9 mouse cellular contexts compared by ENCODE assay signal in genomic region chr4:116821694-116822016, GRCm38 (mm10). TPM values are rescaled to one million over a fixed set of nuclear protein-coding genes. Genes with fewer than 3 reads are reported as not detected.
DNase-seq lines count a peak whose midpoint lies in the region; ATAC-seq and TF ChIP-seq lines count a peak whose summit lies in the region.
"Had no signal": no experiment of that assay in that cellular context is flagged by ENCODE, and none has a peak within 500 bp of the region (broad histone marks: within the 10 kb centered on the region; RNA-seq: fewer than 3 reads in every experiment).

TSS of gene Hpdl (minus strand) at chr4:116821707.

- peaks cover 7% of the 10 kb centered on the region; the same call in 1 of the 2 replicates for H3K4me1 ChIP-seq in lung, embryonic 14.5 days (ENCODE audit: insufficient read depth)
- H3K4me1 ChIP-seq in embryonic facial prominence, embryonic 13.5 days = peaks cover 28% of the 10 kb centered on the region
- H3K4me1 ChIP-seq in intestine, embryonic 15.5 days (replicated peaks) = peaks cover 11% of the 10 kb centered on the region
- peaks cover 29% of the 10 kb centered on the region for H3K4me1 ChIP-seq in neural tube, embryonic 13.5 days (replicated peaks)

- peak within 1 kb of the TSS; percentile 51 for H3K4me3 ChIP-seq in lung, embryonic 14.5 days (ENCODE audit: low read depth, low read length)
- H3K4me3 ChIP-seq in embryonic facial prominence, embryonic 13.5 days = peak within 1 kb of the TSS; percentile 60
- H3K4me3 ChIP-seq in intestine, embryonic 15.5 days (replicated peaks) = peak within 1 kb of the TSS; percentile 51
- peak within 1 kb of the TSS; percentile 43 for H3K4me3 ChIP-seq in neural tube, embryonic 13.5 days

- TF ChIP-seq CTCF in lung, embryonic 14.5 days (IDR thresholded peaks at IDR 0.05; ENCODE audit: low read depth) = no peak

- H3K27me3 ChIP-seq in lung, embryonic 14.5 days (ENCODE audit: insufficient read depth, low read length) = peaks cover 12% of the 10 kb centered on the region
- peaks cover 19% of the 10 kb centered on the region for H3K27me3 ChIP-seq in embryonic facial prominence, embryonic 13.5 days
- H3K27me3 ChIP-seq in intestine, embryonic 15.5 days (replicated peaks) = 0 out of 2 replicates have a peak, but pooled peaks cover 7% of the 10 kb centered on the region
- H3K27me3 ChIP-seq in neural tube, embryonic 13.5 days = peaks cover 26% of the 10 kb centered on the region

- no peaks in the 10 kb centered on the region for H3K9me3 ChIP-seq in lung, embryonic 14.5 days (ENCODE audit: low read depth, low read length)
- no peaks in the 10 kb centered on the region for H3K9me3 ChIP-seq in embryonic facial prominence, embryonic 13.5 days
- no peaks in the 10 kb centered on the region for H3K9me3 ChIP-seq in intestine, embryonic 15.5 days
- H3K9me3 ChIP-seq in neural tube, embryonic 13.5 days = no peaks in the 10 kb centered on the region

- no peak within 1 kb of the TSS for H3K27ac ChIP-seq in lung, embryonic 14.5 days (ENCODE audit: low read depth)
- no peak within 1 kb of the TSS for H3K27ac ChIP-seq in embryonic facial prominence, embryonic 13.5 days
- peak within 1 kb of the TSS; percentile 32; the same call in 1 of the 2 replicates for H3K27ac ChIP-seq in intestine, embryonic 15.5 days
- H3K27ac ChIP-seq in neural tube, embryonic 13.5 days (replicated peaks) = no peak within 1 kb of the TSS

- peak within 1 kb of the TSS; percentile 99 for H3K4me2 ChIP-seq in lung, embryonic 14.5 days
- H3K4me2 ChIP-seq in embryonic facial prominence, embryonic 13.5 days = peak within 1 kb of the TSS; percentile 95
- H3K4me2 ChIP-seq in intestine, embryonic 15.5 days (replicated peaks) = peak within 1 kb of the TSS; percentile 97
- H3K4me2 ChIP-seq in neural tube, embryonic 13.5 days = peak within 1 kb of the TSS; percentile 90

- WGBS in lung, embryonic 14.5 days = 10% methylated on average over 9 of the region's 9 CpGs
- WGBS in embryonic facial prominence, embryonic 13.5 days = 10% methylated on average over 9 of the region's 9 CpGs
- 10% methylated on average over 9 of the region's 9 CpGs for WGBS in intestine, embryonic 15.5 days
- WGBS in neural tube, embryonic 13.5 days = 11% methylated on average over 9 of the region's 9 CpGs

- peaks cover 9% of the 10 kb centered on the region for H3K36me3 ChIP-seq in lung, embryonic 14.5 days (ENCODE audit: insufficient read depth)
- peaks cover 13% of the 10 kb centered on the region for H3K36me3 ChIP-seq in embryonic facial prominence, embryonic 13.5 days
- no peaks in the 10 kb centered on the region for H3K36me3 ChIP-seq in intestine, embryonic 15.5 days
- H3K36me3 ChIP-seq in neural tube, embryonic 13.5 days = no peaks in the 10 kb centered on the region; the same call in 1 of the 2 replicates

- DNase-seq in lung, embryonic 14.5 days = no peak
- DNase-seq in lung, postnatal 10 days = no peak
- DNase-seq in adrenal gland, postnatal 14 days = no peak
- DNase-seq in urinary bladder, postnatal 4 days (ENCODE audit: low spot score in 2 of 2) = no peak

- no peak; the same call in 1 of the 2 replicates for ATAC-seq in lung, embryonic 14.5 days (ENCODE audit: insufficient read depth)
- ATAC-seq in embryonic facial prominence, embryonic 13.5 days (ENCODE audit: insufficient number of reproducible peaks, insufficient read depth, low FRiP score, low TSS enrichment, low read depth) = no peak
- no peak for ATAC-seq in intestine, embryonic 15.5 days
- no peak for ATAC-seq in neural tube, embryonic 13.5 days (ENCODE audit: low read depth)
- ATAC-seq in frontal cortex, adult (ENCODE audit: low TSS enrichment) = no peak

- peak within 1 kb of the TSS; percentile 48 for H3K9ac ChIP-seq in lung, embryonic 14.5 days
- peak within 1 kb of the TSS; percentile 70 for H3K9ac ChIP-seq in embryonic facial prominence, embryonic 13.5 days
- H3K9ac ChIP-seq in intestine, embryonic 15.5 days = peak within 1 kb of the TSS; percentile 47
- peak within 1 kb of the TSS; percentile 67 for H3K9ac ChIP-seq in neural tube, embryonic 13.5 days

RNA-seq across cellular contexts. Expression of gene Hpdl, which starts in this region (rescaled TPM):
- 0.71 and 0.91 TPM in 2 replicates for polyA plus RNA-seq in lung, embryonic 14.5 days (2014; fragmentation: Nextera tagmentation; extraction: Ambion mirVana)
- polyA plus RNA-seq in embryonic facial prominence, embryonic 13.5 days (2015; fragmentation: Nextera tagmentation; extraction: Ambion mirVana) = 0.70 and 1.0 TPM in 2 replicates
- 1.4 and 2.2 TPM in 2 replicates for polyA plus RNA-seq in intestine, embryonic 15.5 days (2015; fragmentation: Nextera tagmentation; extraction: Ambion mirVana)
- 1.2 and 2.7 TPM in 2 replicates for polyA plus RNA-seq in neural tube, embryonic 13.5 days (2015; fragmentation: Nextera tagmentation; extraction: Ambion mirVana)
- 6.1 and 7.0 TPM in 2 replicates for total RNA-seq in adrenal gland, postnatal 14 days (2021)
- total RNA-seq: megakaryocyte progenitor cell, adult 5-6 weeks had no signal
